Mouse (Mus musculus): ENCODE measurements around the gene Fzd7. TPM values are rescaled to one million over a fixed set of nuclear protein-coding genes. Genes with fewer than 3 reads are reported as not detected.

Gene Fzd7
- polyA plus RNA-seq, 1 experiment = 16.4 TPM

DNA sequence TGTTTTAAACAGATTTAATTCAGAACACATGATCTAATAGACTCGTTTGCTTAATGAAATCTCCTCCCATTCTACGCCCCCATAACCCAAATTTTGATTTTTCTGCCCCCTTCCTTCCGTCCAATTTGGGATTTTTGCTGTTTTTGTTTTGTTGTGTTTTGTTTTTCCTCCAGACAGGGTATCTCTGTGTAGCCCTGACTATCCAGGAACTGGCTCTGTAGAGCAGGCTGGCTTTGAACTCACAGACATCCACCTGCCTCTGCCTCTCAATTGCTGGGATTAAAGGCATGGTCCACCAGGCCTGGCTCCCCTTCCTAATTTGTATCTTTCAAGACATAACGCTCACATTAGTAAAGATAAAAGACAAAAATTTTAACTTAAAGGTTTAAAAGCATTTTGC, 3.6 kb downstream of the Fzd7 start:
- no peaks in the 10 kb centered on the region for H3K36me3 ChIP-seq (ENCODE audit: control insufficient read depth, insufficient read depth)
- peaks cover 46% of the 10 kb centered on the region for H3K79me2 ChIP-seq (ENCODE audit: control insufficient read depth, insufficient read depth)
- TF ChIP-seq MAX (IDR thresholded peaks at IDR 0.05; ENCODE audit: low read depth) (no peak), CEBPB (IDR thresholded peaks at IDR 0.05; ENCODE audit: insufficient read depth, poor library complexity, severe bottlenecking) (no peak), SRF (IDR thresholded peaks at IDR 0.05; ENCODE audit: control insufficient read depth, insufficient read length, low read depth) (no peak), TCF3 (IDR thresholded peaks at IDR 0.05; ENCODE audit: insufficient read length, low read depth) (no peak), TCF12 (IDR thresholded peaks at IDR 0.05; ENCODE audit: insufficient read depth, poor library complexity, severe bottlenecking) (no peak), USF1 (IDR thresholded peaks at IDR 0.05; ENCODE audit: low read depth) (no peak), E2F4 (IDR thresholded peaks at IDR 0.05; ENCODE audit: insufficient read depth) (no peak), POLR2A (IDR thresholded peaks at IDR 0.05; ENCODE audit: insufficient read length, low read depth) (no peak), REST (IDR thresholded peaks at IDR 0.05; ENCODE audit: insufficient read depth, insufficient read length) (no peak), MYOG (IDR thresholded peaks at IDR 0.05; ENCODE audit: control insufficient read depth in 1 of 3, insufficient read depth in 1 of 3, insufficient read length in 2 of 3, low read depth in 2 of 3) (no peak), MYOD1 (IDR thresholded peaks at IDR 0.05; ENCODE audit: control insufficient read depth in 1 of 3, insufficient read length in 2 of 3, low read depth in 2 of 3) (no peak), POLR2AphosphoS2 (IDR thresholded peaks at IDR 0.05; ENCODE audit: insufficient read length, low read depth) (no peak)
- H3ac ChIP-seq (ENCODE audit: control insufficient read depth, insufficient read length) = no peak overlapping the region
- H3K27me3 ChIP-seq (ENCODE audit: control insufficient read depth, insufficient read depth, insufficient read length) = no peaks in the 10 kb centered on the region
- H3K4me2 ChIP-seq (ENCODE audit: low read depth) = peak overlapping the region; percentile 97
- H3K4me3 ChIP-seq = peak overlapping the region; percentile 79

DNA sequence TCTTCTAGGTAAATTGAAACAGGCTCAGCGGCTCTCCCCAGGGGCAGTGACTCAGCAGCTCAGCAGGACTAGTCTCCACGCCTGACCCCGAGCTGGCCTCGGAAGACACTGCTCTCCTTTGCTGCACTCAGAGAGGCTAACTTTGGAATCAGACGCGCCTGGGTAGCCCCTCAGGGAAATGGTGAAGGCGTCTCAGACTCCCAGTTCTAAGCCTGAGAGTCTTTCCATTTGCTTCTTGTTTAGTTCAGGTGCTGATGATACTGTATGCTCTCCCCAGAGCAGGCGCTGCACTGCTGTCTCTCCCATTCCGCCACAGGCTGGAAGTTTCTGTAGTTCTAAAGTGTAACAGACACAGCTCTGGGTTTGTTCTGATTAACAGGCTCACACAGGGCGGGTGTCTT, 5.4 kb downstream of the Fzd7 start:
- peaks cover 46% of the 10 kb centered on the region for H3K79me2 ChIP-seq (ENCODE audit: control insufficient read depth, insufficient read depth)
- peak overlapping the region; percentile 97 for H3K4me2 ChIP-seq (ENCODE audit: low read depth)
- peak overlapping the region; percentile 0 for H3K4me3 ChIP-seq
- H3K36me3 ChIP-seq (ENCODE audit: control insufficient read depth, insufficient read depth) = peaks cover 5% of the 10 kb centered on the region
- TF ChIP-seq MYOD1 (IDR thresholded peaks at IDR 0.05; ENCODE audit: control insufficient read depth in 1 of 3, insufficient read length in 2 of 3, low read depth in 2 of 3) (peak in 1 of 3 experiments; percentile 7), POLR2A (IDR thresholded peaks at IDR 0.05; ENCODE audit: insufficient read length, low read depth) (no peak), MAX (IDR thresholded peaks at IDR 0.05; ENCODE audit: low read depth) (no peak), POLR2AphosphoS2 (IDR thresholded peaks at IDR 0.05; ENCODE audit: insufficient read length, low read depth) (peak; percentile 11), TCF3 (IDR thresholded peaks at IDR 0.05; ENCODE audit: insufficient read length, low read depth) (no peak), USF1 (IDR thresholded peaks at IDR 0.05; ENCODE audit: low read depth) (no peak), MYOG (IDR thresholded peaks at IDR 0.05; ENCODE audit: control insufficient read depth in 1 of 3, insufficient read depth in 1 of 3, insufficient read length in 2 of 3, low read depth in 2 of 3) (no peak)
- H3K27me3 ChIP-seq (ENCODE audit: control insufficient read depth, insufficient read depth, insufficient read length) = no peaks in the 10 kb centered on the region
- H3ac ChIP-seq (ENCODE audit: control insufficient read depth, insufficient read length) = no peak overlapping the region

DNA sequence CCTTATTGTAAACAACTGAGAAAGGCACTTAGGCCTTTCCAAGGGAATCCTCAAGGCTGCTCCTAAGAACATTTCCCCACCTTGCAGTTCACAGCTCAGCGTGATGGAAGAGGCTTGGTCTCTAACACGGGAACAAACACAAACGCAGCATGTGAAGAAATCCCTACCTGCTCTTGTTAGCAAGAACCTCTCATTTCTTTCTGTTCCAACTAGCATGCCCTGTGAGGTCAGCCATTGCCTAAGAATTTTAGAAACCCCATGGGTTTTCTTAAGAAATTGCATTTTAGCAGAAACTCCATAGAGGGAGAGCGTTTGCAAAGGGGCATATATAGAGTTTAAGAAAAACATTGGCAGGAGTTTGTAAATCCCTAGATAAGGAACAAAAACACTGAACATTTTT, 6.3 kb downstream of the Fzd7 start:
- H3K27me3 ChIP-seq (ENCODE audit: control insufficient read depth, insufficient read depth, insufficient read length) = no peaks in the 10 kb centered on the region
- TF ChIP-seq E2F4 (IDR thresholded peaks at IDR 0.05; ENCODE audit: insufficient read depth) (no peak), POLR2AphosphoS2 (IDR thresholded peaks at IDR 0.05; ENCODE audit: insufficient read length, low read depth) (no peak), TCF12 (IDR thresholded peaks at IDR 0.05; ENCODE audit: insufficient read depth, poor library complexity, severe bottlenecking) (no peak), TCF3 (IDR thresholded peaks at IDR 0.05; ENCODE audit: insufficient read length, low read depth) (no peak), MYOD1 (IDR thresholded peaks at IDR 0.05; ENCODE audit: control insufficient read depth in 1 of 3, insufficient read length in 2 of 3, low read depth in 2 of 3) (no peak), CEBPB (IDR thresholded peaks at IDR 0.05; ENCODE audit: insufficient read depth, poor library complexity, severe bottlenecking) (no peak), MYOG (IDR thresholded peaks at IDR 0.05; ENCODE audit: control insufficient read depth in 1 of 3, insufficient read depth in 1 of 3, insufficient read length in 2 of 3, low read depth in 2 of 3) (no peak), USF1 (IDR thresholded peaks at IDR 0.05; ENCODE audit: low read depth) (no peak)
- H3K36me3 ChIP-seq (ENCODE audit: control insufficient read depth, insufficient read depth) = peaks cover 5% of the 10 kb centered on the region
- no peak overlapping the region for H3ac ChIP-seq (ENCODE audit: control insufficient read depth, insufficient read length)
- H3K4me3 ChIP-seq = no peak overlapping the region
- H3K4me2 ChIP-seq (ENCODE audit: low read depth) = peak overlapping the region; percentile 97
- H3K79me2 ChIP-seq (ENCODE audit: control insufficient read depth, insufficient read depth) = peaks cover 39% of the 10 kb centered on the region

DNA sequence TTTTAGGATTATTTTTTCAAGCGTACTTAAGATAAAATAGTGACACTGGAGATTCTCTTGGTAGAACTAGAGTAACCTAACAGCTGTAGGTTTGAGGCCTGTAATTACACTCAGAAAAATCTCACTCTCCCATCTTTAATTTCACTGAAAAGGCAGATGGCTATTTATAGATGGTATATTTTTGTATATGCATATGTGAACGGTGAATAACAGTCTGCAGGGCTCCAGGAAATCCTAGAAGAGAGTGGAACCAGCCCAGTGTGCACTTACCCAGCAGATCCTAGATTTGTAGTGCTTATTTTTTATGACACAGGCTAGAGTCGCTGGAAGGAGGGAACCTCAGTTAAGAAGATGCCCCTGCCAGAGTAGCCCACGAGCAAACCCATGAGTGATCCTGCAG, 6.8 kb downstream of the Fzd7 start:
- H3K27me3 ChIP-seq (ENCODE audit: control insufficient read depth, insufficient read depth, insufficient read length) = no peaks in the 10 kb centered on the region
- TF ChIP-seq TCF3 (IDR thresholded peaks at IDR 0.05; ENCODE audit: insufficient read length, low read depth) (no peak), MAX (IDR thresholded peaks at IDR 0.05; ENCODE audit: low read depth) (no peak), POLR2AphosphoS2 (IDR thresholded peaks at IDR 0.05; ENCODE audit: insufficient read length, low read depth) (no peak), POLR2A (IDR thresholded peaks at IDR 0.05; ENCODE audit: insufficient read length, low read depth) (no peak), MYOD1 (IDR thresholded peaks at IDR 0.05; ENCODE audit: control insufficient read depth in 1 of 3, insufficient read length in 2 of 3, low read depth in 2 of 3) (no peak), CEBPB (IDR thresholded peaks at IDR 0.05; ENCODE audit: insufficient read depth, poor library complexity, severe bottlenecking) (no peak), SRF (IDR thresholded peaks at IDR 0.05; ENCODE audit: control insufficient read depth, insufficient read length, low read depth) (no peak), E2F4 (IDR thresholded peaks at IDR 0.05; ENCODE audit: insufficient read depth) (no peak), USF1 (IDR thresholded peaks at IDR 0.05; ENCODE audit: low read depth) (no peak)
- H3K79me2 ChIP-seq (ENCODE audit: control insufficient read depth, insufficient read depth) = peaks cover 34% of the 10 kb centered on the region
- no peak overlapping the region for H3K4me3 ChIP-seq
- H3ac ChIP-seq (ENCODE audit: control insufficient read depth, insufficient read length) = no peak overlapping the region
- H3K36me3 ChIP-seq (ENCODE audit: control insufficient read depth, insufficient read depth) = peaks cover 5% of the 10 kb centered on the region
- peak overlapping the region; percentile 97 for H3K4me2 ChIP-seq (ENCODE audit: low read depth)

DNA sequence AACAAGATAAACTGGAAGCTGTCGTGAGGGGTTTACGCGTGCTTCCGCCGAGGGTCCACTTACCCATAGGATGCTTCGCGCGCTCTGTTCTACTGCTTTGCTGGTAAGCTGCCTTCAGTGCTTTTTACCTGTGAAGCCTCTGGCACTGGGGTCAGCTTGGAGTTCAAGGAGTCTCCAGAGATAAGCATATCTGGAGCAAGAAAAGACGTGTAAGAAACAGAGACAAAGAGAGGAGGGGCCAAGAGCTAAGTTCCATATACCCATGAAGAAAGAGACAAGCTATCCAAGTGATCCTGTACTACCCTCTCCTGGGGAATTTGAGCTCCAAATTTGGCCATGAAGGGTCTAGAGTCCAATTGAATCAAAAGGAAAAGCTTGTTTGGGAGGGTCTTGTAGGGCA, 9.3 kb downstream of the Fzd7 start:
- no peak overlapping the region for H3ac ChIP-seq (ENCODE audit: control insufficient read depth, insufficient read length)
- H3K4me3 ChIP-seq = no peak overlapping the region
- peaks cover 9% of the 10 kb centered on the region for H3K79me2 ChIP-seq (ENCODE audit: control insufficient read depth, insufficient read depth)
- H3K27me3 ChIP-seq (ENCODE audit: control insufficient read depth, insufficient read depth, insufficient read length) = no peaks in the 10 kb centered on the region
- H3K4me2 ChIP-seq (ENCODE audit: low read depth) = no peak overlapping the region
- TF ChIP-seq POLR2AphosphoS2 (IDR thresholded peaks at IDR 0.05; ENCODE audit: insufficient read length, low read depth) (no peak), TCF3 (IDR thresholded peaks at IDR 0.05; ENCODE audit: insufficient read length, low read depth) (no peak), REST (IDR thresholded peaks at IDR 0.05; ENCODE audit: insufficient read depth, insufficient read length) (no peak), E2F4 (IDR thresholded peaks at IDR 0.05; ENCODE audit: insufficient read depth) (no peak), CEBPB (IDR thresholded peaks at IDR 0.05; ENCODE audit: insufficient read depth, poor library complexity, severe bottlenecking) (no peak)
- peaks cover 5% of the 10 kb centered on the region for H3K36me3 ChIP-seq (ENCODE audit: control insufficient read depth, insufficient read depth)
